Mouse (Mus musculus): ENCODE measurements around the gene Fmod. TPM values are rescaled to one million over a fixed set of nuclear protein-coding genes. Genes with fewer than 3 reads are reported as not detected.

Gene Fmod
- total and polyA plus RNA-seq, 3 experiments, result not detected

DNA sequence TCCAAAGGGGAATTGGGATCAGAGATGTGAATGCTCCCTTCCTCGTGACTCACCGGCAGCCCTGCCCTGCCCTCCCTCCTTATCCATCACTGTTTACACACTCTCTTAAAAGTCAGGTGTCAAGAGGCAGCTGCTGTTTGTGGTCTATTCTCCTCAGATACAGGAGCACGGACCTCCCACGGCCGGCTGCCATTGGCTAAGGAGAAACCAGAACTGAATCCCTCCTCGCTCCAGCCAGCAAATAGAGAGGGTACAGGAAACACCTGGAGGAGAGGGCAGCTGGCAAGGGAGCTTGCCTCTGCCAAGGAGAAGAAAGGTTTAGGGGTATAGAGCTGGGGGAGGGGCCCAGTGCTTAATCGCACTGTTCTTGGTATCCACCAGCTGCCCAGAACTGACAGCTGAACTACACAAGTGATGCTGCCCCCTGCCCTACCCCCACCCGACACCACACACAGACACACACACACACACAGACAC lies 30.1 kb downstream of the Fmod start:
- no peaks in the 10 kb centered on the region for H3K79me2 ChIP-seq (replicated peaks; ENCODE audit: control insufficient read depth, extremely low read depth, insufficient read depth, poor library complexity, severe bottlenecking)
- peaks cover 28 to 56% of the 10 kb centered on the region in 2 experiments for H3K4me1 ChIP-seq (ENCODE audit: control insufficient read depth in 1 of 2, insufficient read depth in 2 of 2)
- H3K4me2 ChIP-seq (ENCODE audit: insufficient read depth, low read depth, poor library complexity, severe bottlenecking), result peak overlapping the region; percentile 1; the same call in 1 of the 2 replicates
- H3K4me3 ChIP-seq (replicated peaks in 1 of 3; ENCODE audit: low read depth in 2 of 3, low read length in 2 of 3, poor library complexity in 1 of 3), result no peak overlapping the region
- dilution Hi-C loops (cut with MboI; ENCODE audit: extremely low pct_ligation_motif_present, extremely low pct_unique_long_range_greater_than_20kb, low sequenced_read_pairs) (no loop called here), in situ Hi-C loops (cut with MboI; ENCODE audit: low pct_ligation_motif_present, low pct_unique_long_range_greater_than_20kb, low sequenced_read_pairs) (no loop called here)
- peaks cover 3% of the 10 kb centered on the region for H3K27me3 ChIP-seq (replicated peaks)
- H3K9ac ChIP-seq (ENCODE audit: insufficient read depth, low read depth), result no peak overlapping the region
- peaks cover 4% of the 10 kb centered on the region for H3K9me3 ChIP-seq (replicated peaks; ENCODE audit: low read length)
- peak; percentile 82 for DNase-seq (ENCODE audit: extremely low read depth)
- no peaks in the 10 kb centered on the region for H3K36me3 ChIP-seq (replicated peaks in 1 of 2; ENCODE audit: control insufficient read depth in 1 of 2, insufficient read depth in 1 of 2, low read length in 1 of 2)
- TF ChIP-seq POLR2AphosphoS2 (IDR thresholded peaks at IDR 0.05; ENCODE audit: low read depth, low read length), result no peak
- no peak for TF ChIP-seq NELFE (IDR thresholded peaks at IDR 0.05; ENCODE audit: low read depth, low read length)
- TF ChIP-seq RAD21 (IDR thresholded peaks at IDR 0.05; ENCODE audit: low read depth, low read length), result no peak
- TF ChIP-seq MEF2A (IDR thresholded peaks at IDR 0.05; ENCODE audit: borderline replicate concordance, low read depth, low read length), result no peak
- TF ChIP-seq ZNF384 (IDR thresholded peaks at IDR 0.05; ENCODE audit: low read depth, low read length), result no peak
- TF ChIP-seq CHD2 (IDR thresholded peaks at IDR 0.05; ENCODE audit: low read length), result peak; percentile 72; the same call in 1 of the 2 replicates
- no peak for TF ChIP-seq KAT2A (IDR thresholded peaks at IDR 0.05; ENCODE audit: insufficient replicate concordance, low read length)
- TF ChIP-seq MXI1 (IDR thresholded peaks at IDR 0.05; ENCODE audit: low read depth, low read length), result no peak
- 0 out of 2 replicates have a peak, but pooled peaks have one; percentile 43 for TF ChIP-seq BHLHE40 (IDR thresholded peaks at IDR 0.05; ENCODE audit: low read depth, low read length)
- TF ChIP-seq JUN (IDR thresholded peaks at IDR 0.05; ENCODE audit: insufficient read depth, low read depth, low read length), result no peak
- TF ChIP-seq ETS1 (conservative IDR thresholded peaks at IDR 0.05; ENCODE audit: low read depth, low read length), result peak; percentile 65; the same call in 1 of the 2 replicates
- peak; percentile 71 for TF ChIP-seq EP300 (IDR thresholded peaks at IDR 0.05; ENCODE audit: low read length)
- peak; percentile 90 for TF ChIP-seq TCF12 (IDR thresholded peaks at IDR 0.05; ENCODE audit: low read depth, low read length)
- TF ChIP-seq ZC3H11A (IDR thresholded peaks at IDR 0.05; ENCODE audit: low read depth, low read length), result no peak
- no peak for TF ChIP-seq HCFC1 (IDR thresholded peaks at IDR 0.05; ENCODE audit: low read depth, low read length)
- TF ChIP-seq SIN3A (IDR thresholded peaks at IDR 0.05; ENCODE audit: low read length), result peak; percentile 53; the same call in 1 of the 2 replicates
- H3K27ac ChIP-seq (ENCODE audit: insufficient read depth, low read depth), result no peak overlapping the region

DNA sequence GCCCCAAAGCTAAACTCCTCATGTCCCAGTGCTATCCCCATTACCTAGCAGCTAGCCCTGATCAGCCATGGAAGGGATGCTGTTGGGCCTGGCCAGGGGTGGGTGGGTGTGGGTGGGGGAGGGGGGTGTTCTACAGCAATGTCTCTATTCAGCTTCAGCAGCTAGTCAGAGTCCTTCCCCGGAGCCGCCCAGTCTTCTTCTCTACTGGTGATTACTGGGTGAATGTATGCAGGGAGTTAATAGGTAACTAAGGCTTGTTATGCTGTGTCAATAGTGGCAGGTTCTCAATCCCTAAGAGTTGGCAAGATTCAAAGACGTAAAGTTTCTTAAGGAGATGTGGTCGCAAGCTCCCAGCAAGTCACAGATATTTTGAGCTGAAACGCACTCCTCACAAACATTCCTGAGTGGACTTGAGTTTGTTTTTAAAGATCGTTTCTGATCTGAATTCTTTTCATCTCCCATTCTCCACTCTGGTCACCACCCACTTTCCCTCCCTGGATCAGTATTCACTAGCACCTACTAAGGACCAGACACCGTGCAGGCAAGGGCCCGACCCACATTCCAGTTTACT lies 33.1 kb downstream of the Fmod start:
- H3K27ac ChIP-seq (ENCODE audit: insufficient read depth, low read depth), result no peak overlapping the region
- TF ChIP-seq RCOR1 (conservative IDR thresholded peaks at IDR 0.05; ENCODE audit: low read depth, low read length), result no peak
- TF ChIP-seq TBP (conservative IDR thresholded peaks at IDR 0.05; ENCODE audit: low read depth, low read length), result no peak
- no peak for TF ChIP-seq JUN (IDR thresholded peaks at IDR 0.05; ENCODE audit: insufficient read depth, low read depth, low read length)
- dilution Hi-C loops (cut with MboI; ENCODE audit: extremely low pct_ligation_motif_present, extremely low pct_unique_long_range_greater_than_20kb, low sequenced_read_pairs), result no loop called here
- H3K4me3 ChIP-seq (replicated peaks in 1 of 3; ENCODE audit: low read depth in 2 of 3, low read length in 2 of 3, poor library complexity in 1 of 3), result no peak overlapping the region
- H3K4me1 ChIP-seq (ENCODE audit: control insufficient read depth in 1 of 2, insufficient read depth in 2 of 2), result peaks cover 14 to 31% of the 10 kb centered on the region in 2 experiments
- H3K27me3 ChIP-seq (replicated peaks), result no peaks in the 10 kb centered on the region
- peaks cover 5 to 11% of the 10 kb centered on the region in 2 experiments for H3K36me3 ChIP-seq (replicated peaks in 1 of 2; ENCODE audit: control insufficient read depth in 1 of 2, insufficient read depth in 1 of 2, low read length in 1 of 2)
- DNase-seq (ENCODE audit: extremely low read depth), result no peak
- H3K9ac ChIP-seq (ENCODE audit: insufficient read depth, low read depth), result no peak overlapping the region
- no peak overlapping the region for H3K4me2 ChIP-seq (ENCODE audit: insufficient read depth, low read depth, poor library complexity, severe bottlenecking)
- in situ Hi-C loops (cut with MboI; ENCODE audit: low pct_ligation_motif_present, low pct_unique_long_range_greater_than_20kb, low sequenced_read_pairs), result no loop called here
- peaks cover 4% of the 10 kb centered on the region for H3K9me3 ChIP-seq (replicated peaks; ENCODE audit: low read length)
- H3K79me2 ChIP-seq (replicated peaks; ENCODE audit: control insufficient read depth, extremely low read depth, insufficient read depth, poor library complexity, severe bottlenecking), result no peaks in the 10 kb centered on the region
